Mouse (Mus musculus) small intestine, adult 2 months (tissue): ENCODE results near the gene Hs6st3.

Experiments
- CTCF ChIP-seq: fragments of 200-500 bp; IDR thresholded peaks from 2 replicates; pipeline ENCODE4 v1.5.1; 2012; ENCODE audit warnings: low read depth, mild to moderate bottlenecking, control low read depth, inconsistent platforms, low read length, moderate library complexity, mixed read lengths; ENCODE audit not compliant: insufficient replicate concordance, insufficient read length; ENCODE audit errors: extremely low read depth
- POLR2A ChIP-seq: fragments of 200-500 bp; IDR thresholded peaks from 2 replicates; pipeline ENCODE4 v1.6.1; 2012; ENCODE audit warnings: low read depth, mild to moderate bottlenecking, control low read depth, inconsistent platforms, low read length, moderate library complexity

GRCm38 (mm10) chr14:119370013-119370412 is 231.9 kb downstream of the Hs6st3 start:
- no peak for TF ChIP-seq CTCF
- TF ChIP-seq POLR2A = no peak
